Mouse (Mus musculus): ENCODE measurements at regions not wholly inside any gene's neighbourhood (a gene's known extent, or its start where the extent isn't known, plus 50 kb on each side); places are given as distances from the start of the nearest gene placed in this dataset.

GRCm38 (mm10) chr1:190480601-190481000 is 310.1 kb upstream of the Prox1 start:
- Histone ChIP-seq H3K4me2 (no peak overlapping the region), H3K9me3 (ENCODE audit: low read depth, low read length) (0 out of 2 replicates have a peak, but pooled peaks cover 4% of the 10 kb centered on the region), H3K4me3 (ENCODE audit: low read depth, low read length) (no peak overlapping the region), H3K27me3 (ENCODE audit: insufficient read depth, low read length) (no peaks in the 10 kb centered on the region), H3K36me3 (ENCODE audit: insufficient read depth) (no peaks in the 10 kb centered on the region), H3K4me1 (ENCODE audit: insufficient read depth) (no peaks in the 10 kb centered on the region), H3K27ac (ENCODE audit: low read depth) (no peak overlapping the region), H3K9ac (no peak overlapping the region)
- no peak for TF ChIP-seq CTCF (IDR thresholded peaks at IDR 0.05; ENCODE audit: low read depth)
- DNase-seq = peak; percentile 18
- WGBS = 62% methylated on average over 9 of the region's 9 CpGs
- ATAC-seq (ENCODE audit: insufficient read depth) = no peak

DNA sequence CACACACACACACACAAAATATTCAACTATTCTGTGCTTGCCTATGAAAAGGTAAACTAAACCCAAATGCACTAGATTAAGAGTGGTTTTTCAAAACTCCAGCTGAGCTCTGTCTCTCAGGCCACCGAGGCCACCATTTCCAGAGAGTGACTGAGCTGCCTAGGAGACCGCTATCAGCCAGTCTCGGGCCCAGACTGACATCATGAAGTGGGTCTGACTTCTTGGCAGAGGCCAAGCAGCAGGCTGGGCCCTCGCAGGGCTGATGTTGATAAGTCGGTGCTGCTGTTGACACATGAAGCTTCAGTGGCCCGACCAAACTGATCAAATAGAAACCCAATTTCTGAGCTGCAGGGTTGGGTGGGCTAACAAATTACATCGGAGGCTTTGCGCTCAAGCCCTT is 302.2 kb upstream of the Prox1 start:
- no peak overlapping the region for H3K4me2 ChIP-seq
- no peak for TF ChIP-seq CTCF (IDR thresholded peaks at IDR 0.05; ENCODE audit: low read depth)
- 28% methylated on average over 8 of the region's 8 CpGs for WGBS

GRCm38 (mm10) chr1:190470336-190470735 is 299.8 kb upstream of the Prox1 start:
- Histone ChIP-seq H3K4me2 (no peak overlapping the region), H3K36me3 (ENCODE audit: insufficient read depth) (no peaks in the 10 kb centered on the region), H3K27ac (ENCODE audit: low read depth) (no peak overlapping the region), H3K9me3 (ENCODE audit: low read depth, low read length) (no peaks in the 10 kb centered on the region), H3K27me3 (ENCODE audit: insufficient read depth, low read length) (peaks cover under 1% of the 10 kb centered on the region; the same call in 1 of the 2 replicates), H3K9ac (no peak overlapping the region), H3K4me3 (ENCODE audit: low read depth, low read length) (no peak overlapping the region), H3K4me1 (ENCODE audit: insufficient read depth) (no peaks in the 10 kb centered on the region)
- DNase-seq = no peak
- 51% methylated on average over 9 of the region's 9 CpGs for WGBS
- no peak for ATAC-seq (ENCODE audit: insufficient read depth)
- no peak for TF ChIP-seq CTCF (IDR thresholded peaks at IDR 0.05; ENCODE audit: low read depth)

More for the DNA sequence above, 302.2 kb upstream of the Prox1 start:
- DNase-seq (peak; percentile 44), ATAC-seq (ENCODE audit: insufficient read depth) (no peak)
- H3K36me3 ChIP-seq (ENCODE audit: insufficient read depth) = no peaks in the 10 kb centered on the region
- H3K4me1 ChIP-seq (ENCODE audit: insufficient read depth) = no peaks in the 10 kb centered on the region
- H3K27ac ChIP-seq (ENCODE audit: low read depth) = no peak overlapping the region
- no peak overlapping the region for H3K9ac ChIP-seq
- H3K4me3 ChIP-seq (ENCODE audit: low read depth, low read length) = no peak overlapping the region
- H3K27me3 ChIP-seq (ENCODE audit: insufficient read depth, low read length) = no peaks in the 10 kb centered on the region
- H3K9me3 ChIP-seq (ENCODE audit: low read depth, low read length) = no peaks in the 10 kb centered on the region

- Histone ChIP-seq H3K9me3 (ENCODE audit: low read depth, low read length) (no peaks in the 10 kb centered on the region), H3K4me2 (no peak overlapping the region), H3K9ac (no peak overlapping the region), H3K27ac (ENCODE audit: low read depth) (no peak overlapping the region), H3K27me3 (ENCODE audit: insufficient read depth, low read length) (no peaks in the 10 kb centered on the region), H3K36me3 (ENCODE audit: insufficient read depth) (no peaks in the 10 kb centered on the region), H3K4me1 (ENCODE audit: insufficient read depth) (peaks cover 5% of the 10 kb centered on the region; the same call in 1 of the 2 replicates), H3K4me3 (ENCODE audit: low read depth, low read length) (no peak overlapping the region)
- ATAC-seq (ENCODE audit: insufficient read depth) (peak; percentile 86; the same call in 1 of the 2 replicates), DNase-seq (peak; percentile 74)
- TF ChIP-seq CTCF (IDR thresholded peaks at IDR 0.05; ENCODE audit: low read depth) = no peak
- WGBS = 29% methylated on average over 12 of the region's 12 CpGs
These were observed 287.1 kb upstream of the Prox1 start for GRCm38 (mm10) chr1:190457541-190458061.

DNA sequence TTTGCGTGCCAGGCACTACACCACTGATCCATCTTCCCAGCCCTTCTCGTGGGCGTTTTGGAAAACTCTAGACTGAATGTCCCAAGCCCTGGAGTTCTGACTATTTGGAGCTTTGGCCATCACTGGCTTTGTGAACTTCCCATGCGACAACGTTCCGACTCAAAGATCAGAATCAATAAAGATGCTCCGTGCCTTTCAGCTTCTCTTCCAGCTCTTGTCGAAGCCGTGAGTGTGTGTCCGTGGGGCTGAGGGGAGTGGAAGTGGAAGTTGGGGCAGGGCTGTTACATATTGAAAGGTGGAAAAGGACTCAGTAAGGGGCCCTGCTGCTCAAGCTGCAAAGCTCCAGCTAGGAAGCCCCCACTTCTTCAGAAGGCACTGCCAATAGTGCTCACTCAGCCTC is 283.0 kb upstream of the Prox1 start:
- Histone ChIP-seq H3K4me1 (ENCODE audit: insufficient read depth) (peaks cover 5% of the 10 kb centered on the region; the same call in 1 of the 2 replicates), H3K27ac (ENCODE audit: low read depth) (no peak overlapping the region), H3K9me3 (ENCODE audit: low read depth, low read length) (no peaks in the 10 kb centered on the region), H3K36me3 (ENCODE audit: insufficient read depth) (no peaks in the 10 kb centered on the region), H3K27me3 (ENCODE audit: insufficient read depth, low read length) (no peaks in the 10 kb centered on the region), H3K4me2 (no peak overlapping the region), H3K9ac (no peak overlapping the region), H3K4me3 (ENCODE audit: low read depth, low read length) (no peak overlapping the region)
- no peak for DNase-seq
- WGBS = 87% methylated on average over 10 of the region's 10 CpGs
- no peak for TF ChIP-seq CTCF (IDR thresholded peaks at IDR 0.05; ENCODE audit: low read depth)
- no peak for ATAC-seq (ENCODE audit: insufficient read depth)

GRCm38 (mm10) chr1:190452115-190452842 is 281.8 kb upstream of the Prox1 start:
- ATAC-seq (ENCODE audit: insufficient read depth) (no peak), DNase-seq (no peak)
- TF ChIP-seq CTCF (IDR thresholded peaks at IDR 0.05; ENCODE audit: low read depth) = no peak
- Histone ChIP-seq H3K9me3 (ENCODE audit: low read depth, low read length) (no peaks in the 10 kb centered on the region), H3K4me3 (ENCODE audit: low read depth, low read length) (no peak overlapping the region), H3K27ac (ENCODE audit: low read depth) (no peak overlapping the region), H3K27me3 (ENCODE audit: insufficient read depth, low read length) (peaks cover 4% of the 10 kb centered on the region; the same call in 1 of the 2 replicates), H3K36me3 (ENCODE audit: insufficient read depth) (no peaks in the 10 kb centered on the region), H3K9ac (no peak overlapping the region), H3K4me1 (ENCODE audit: insufficient read depth) (no peaks in the 10 kb centered on the region), H3K4me2 (no peak overlapping the region)
- WGBS = 43% methylated on average over 11 of the region's 11 CpGs

GRCm38 (mm10) chr1:190448263-190448662 is 277.7 kb upstream of the Prox1 start:
- no peak overlapping the region for H3K9ac ChIP-seq
- 16% methylated on average over 8 of the region's 8 CpGs for WGBS
- TF ChIP-seq CTCF (IDR thresholded peaks at IDR 0.05; ENCODE audit: low read depth) = no peak
- ATAC-seq (ENCODE audit: insufficient read depth) (peak; percentile 62; the same call in 1 of the 2 replicates), DNase-seq (peak; percentile 27)
- no peak overlapping the region for H3K4me3 ChIP-seq (ENCODE audit: low read depth, low read length)
- H3K4me2 ChIP-seq = no peak overlapping the region
- H3K36me3 ChIP-seq (ENCODE audit: insufficient read depth) = no peaks in the 10 kb centered on the region
- no peak overlapping the region for H3K27ac ChIP-seq (ENCODE audit: low read depth)
- H3K27me3 ChIP-seq (ENCODE audit: insufficient read depth, low read length) = peaks cover 4% of the 10 kb centered on the region; the same call in 1 of the 2 replicates
- H3K4me1 ChIP-seq (ENCODE audit: insufficient read depth) = no peaks in the 10 kb centered on the region
- H3K9me3 ChIP-seq (ENCODE audit: low read depth, low read length) = no peaks in the 10 kb centered on the region
